Mouse (Mus musculus) heart, adult 2 months (tissue): ENCODE data around the gene Kirrel3. TPM values are rescaled to one million over a fixed set of nuclear protein-coding genes. Genes with fewer than 3 reads are reported as not detected.

Experiments used
- DNase-seq, 2 experiments: peaks; one replicate each; pipeline ENCODE4 v3.0.0; 2021
- H3K27ac ChIP-seq: fragments of 200-600 bp; 2 replicates; pipeline ENCODE4 v1.8.1; 2022
- H3K27me3 ChIP-seq: fragments of 200-500 bp; 2 replicates; pipeline ENCODE4 v1.6.1; 2012; ENCODE audit warnings: mild to moderate bottlenecking, low read length, inconsistent platforms, mixed read lengths; ENCODE audit not compliant: control insufficient read depth, insufficient read depth
- H3K36me3 ChIP-seq: fragments of 200-500 bp; 2 replicates; pipeline ENCODE4 v1.6.1; 2012; ENCODE audit warnings: low read length, inconsistent platforms; ENCODE audit not compliant: control insufficient read depth, insufficient read depth
- H3K4me1 ChIP-seq: fragments of 200-500 bp; 2 replicates; pipeline ENCODE4 v1.6.1; 2011; ENCODE audit warnings: low read length; ENCODE audit not compliant: control insufficient read depth, insufficient read depth
- H3K4me3 ChIP-seq: fragments of 200-600 bp; 2 replicates; pipeline ENCODE4 v1.8.1; 2022
- H3K79me2 ChIP-seq: fragments of 200-500 bp; replicated peaks from 2 replicates; pipeline ENCODE4 v1.6.1; 2012; ENCODE audit warnings: mild to moderate bottlenecking, inconsistent platforms, low read length, moderate library complexity, mixed read lengths; ENCODE audit not compliant: control insufficient read depth, insufficient read depth
- H3K9ac ChIP-seq: fragments of 200-500 bp; 2 replicates; pipeline ENCODE4 v1.6.1; 2012; ENCODE audit warnings: low read depth, mild to moderate bottlenecking, control low read depth, inconsistent platforms, low read length, mixed read lengths
- CTCF ChIP-seq: fragments of 200-600 bp; IDR thresholded peaks from 2 replicates; pipeline ENCODE4 v1.8.1; 2022; ENCODE audit warnings: antibody characterized with exemption, mild to moderate bottlenecking, moderate library complexity
- EP300 ChIP-seq: fragments of 200-500 bp; IDR thresholded peaks from 2 replicates; pipeline ENCODE4 v1.6.1; 2011; ENCODE audit warnings: low read depth, low read length, control low read depth; ENCODE audit not compliant: insufficient read depth
- POLR2A ChIP-seq: fragments of 200-500 bp; IDR thresholded peaks from 2 replicates; pipeline ENCODE4 v1.6.1; 2011; ENCODE audit warnings: mild to moderate bottlenecking, low read depth, low read length, control low read depth; ENCODE audit not compliant: insufficient read depth
- WGBS: fragments of 180-500 bp; shearing (Covaris S2); methylation state at CpG from one replicate; pipeline ENCODE4 v1.1.7; 2018; 5-methylcytosine and 5-hydroxymethylcytosine counted together
- intact Hi-C: fragments of 180-260 bp; cut with DNase I; formaldehyde crosslinking; loops from one replicate; pipeline ENCODE4 v1.15.1; 2025
- polyA plus RNA-seq: library from polyadenylated mRNA; depleted of rRNA; stranded (reverse); fragments of >200 nt; gene quantifications from 2 replicates; pipeline ENCODE4 v1.2.3, GENCODE M21; 2012
- total RNA-seq, 2 experiments: library from RNA; stranded (reverse); gene quantifications; 2 replicates each; pipeline ENCODE4 v1.2.3; 2021

Kirrel3 gene
- total and polyA plus RNA-seq, 3 experiments = 0.18 to 0.59 (median 0.57) TPM

DNA sequence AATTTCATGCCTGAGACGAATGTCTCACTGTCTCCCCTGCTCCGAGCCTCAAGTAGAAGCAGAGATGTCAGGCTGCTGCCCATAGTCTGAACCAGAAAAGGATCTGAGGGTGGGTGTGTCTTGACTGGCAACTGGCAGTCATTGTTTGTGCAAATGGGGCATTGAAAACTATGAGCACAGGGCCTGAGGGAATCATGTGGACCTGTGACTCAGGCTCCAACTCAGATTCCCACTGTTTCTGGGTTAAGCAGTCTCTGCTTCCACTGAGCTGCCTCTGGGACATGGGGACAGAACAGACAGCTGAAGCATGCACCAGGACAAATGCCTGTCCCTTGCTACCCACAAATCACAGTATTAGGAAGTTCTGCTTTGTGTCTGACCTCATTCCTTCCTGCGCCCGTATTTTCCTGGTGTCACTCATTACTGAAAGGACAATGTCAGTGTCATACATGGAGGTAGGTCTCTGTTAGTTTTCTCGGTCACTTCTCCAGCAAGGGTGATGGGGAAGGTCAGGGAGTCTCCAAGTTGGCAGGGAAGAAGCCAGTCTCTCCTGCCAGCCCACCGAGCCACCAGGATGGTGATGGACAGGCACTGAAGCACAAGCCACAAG lies 484.3 kb downstream of the Kirrel3 start:
- Histone ChIP-seq H3K27me3 (no peaks in the 10 kb centered on the region), H3K4me3 (no peak overlapping the region), H3K27ac (no peak overlapping the region), H3K36me3 (no peaks in the 10 kb centered on the region), H3K4me1 (peaks cover 3% of the 10 kb centered on the region), H3K9ac (no peak overlapping the region), H3K79me2 (no peaks in the 10 kb centered on the region)
- intact Hi-C loops = no loop called here
- WGBS = 68% methylated on average over 6 of the region's 6 CpGs
- DNase-seq = no peak
- no peak for TF ChIP-seq EP300
- no peak for TF ChIP-seq POLR2A
- no peak for TF ChIP-seq CTCF

DNA sequence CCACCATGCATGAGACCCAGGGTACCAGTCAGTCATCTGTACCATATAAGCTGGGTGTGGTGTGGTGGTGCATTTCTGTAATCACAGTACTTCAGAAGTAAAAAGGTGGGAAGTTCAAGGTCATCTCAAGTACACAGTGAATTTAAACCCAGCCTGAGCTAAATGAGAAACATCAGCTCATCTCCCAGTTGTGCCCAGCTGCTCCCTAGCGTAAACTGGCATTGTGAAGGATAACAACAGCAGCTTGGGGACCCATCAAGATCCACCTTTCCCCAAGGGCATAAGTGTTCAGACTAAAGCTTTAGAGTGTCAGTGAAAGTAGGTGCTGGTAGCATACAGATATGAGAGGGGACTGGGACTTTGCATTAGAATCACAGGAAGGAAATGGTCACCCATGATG lies 488.6 kb downstream of the Kirrel3 start:
- no peak overlapping the region for H3K4me3 ChIP-seq
- no peaks in the 10 kb centered on the region for H3K36me3 ChIP-seq
- H3K79me2 ChIP-seq = no peaks in the 10 kb centered on the region
- no peaks in the 10 kb centered on the region for H3K27me3 ChIP-seq
- H3K27ac ChIP-seq = no peak overlapping the region
- no peak for DNase-seq
- peaks cover 3% of the 10 kb centered on the region for H3K4me1 ChIP-seq
- H3K9ac ChIP-seq = no peak overlapping the region
- WGBS = 94% methylated on average over 1 of the region's 1 CpGs
- TF ChIP-seq EP300 = no peak
- TF ChIP-seq CTCF = no peak
- TF ChIP-seq POLR2A = no peak
- intact Hi-C loops = no loop called here

DNA sequence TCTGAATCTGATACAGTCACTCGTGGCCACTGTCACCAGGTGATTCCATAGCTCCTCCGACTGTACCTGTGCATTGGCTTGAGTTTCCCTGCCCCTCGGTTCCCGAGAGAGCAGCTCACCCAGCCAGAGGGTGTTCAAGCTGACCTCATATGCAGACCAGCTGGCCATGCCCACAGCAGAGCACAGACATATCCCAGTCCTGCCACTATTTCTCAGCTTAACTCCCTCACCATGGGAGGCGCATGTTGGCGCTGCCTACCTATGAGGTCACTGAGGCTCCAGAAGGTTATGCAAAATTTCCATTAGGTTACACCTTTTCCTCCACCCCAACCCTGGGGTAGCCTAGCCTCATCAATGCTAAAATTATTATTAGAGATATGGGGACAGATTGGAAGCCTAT lies 489.6 kb downstream of the Kirrel3 start:
- Histone ChIP-seq H3K79me2 (no peaks in the 10 kb centered on the region), H3K4me3 (no peak overlapping the region), H3K27me3 (no peaks in the 10 kb centered on the region), H3K27ac (no peak overlapping the region), H3K9ac (no peak overlapping the region), H3K4me1 (peaks cover 3% of the 10 kb centered on the region), H3K36me3 (no peaks in the 10 kb centered on the region)
- DNase-seq = no peak
- intact Hi-C loops = no loop called here
- TF ChIP-seq CTCF (no peak), EP300 (no peak), POLR2A (no peak)
- 95% methylated on average over 6 of the region's 6 CpGs for WGBS

DNA sequence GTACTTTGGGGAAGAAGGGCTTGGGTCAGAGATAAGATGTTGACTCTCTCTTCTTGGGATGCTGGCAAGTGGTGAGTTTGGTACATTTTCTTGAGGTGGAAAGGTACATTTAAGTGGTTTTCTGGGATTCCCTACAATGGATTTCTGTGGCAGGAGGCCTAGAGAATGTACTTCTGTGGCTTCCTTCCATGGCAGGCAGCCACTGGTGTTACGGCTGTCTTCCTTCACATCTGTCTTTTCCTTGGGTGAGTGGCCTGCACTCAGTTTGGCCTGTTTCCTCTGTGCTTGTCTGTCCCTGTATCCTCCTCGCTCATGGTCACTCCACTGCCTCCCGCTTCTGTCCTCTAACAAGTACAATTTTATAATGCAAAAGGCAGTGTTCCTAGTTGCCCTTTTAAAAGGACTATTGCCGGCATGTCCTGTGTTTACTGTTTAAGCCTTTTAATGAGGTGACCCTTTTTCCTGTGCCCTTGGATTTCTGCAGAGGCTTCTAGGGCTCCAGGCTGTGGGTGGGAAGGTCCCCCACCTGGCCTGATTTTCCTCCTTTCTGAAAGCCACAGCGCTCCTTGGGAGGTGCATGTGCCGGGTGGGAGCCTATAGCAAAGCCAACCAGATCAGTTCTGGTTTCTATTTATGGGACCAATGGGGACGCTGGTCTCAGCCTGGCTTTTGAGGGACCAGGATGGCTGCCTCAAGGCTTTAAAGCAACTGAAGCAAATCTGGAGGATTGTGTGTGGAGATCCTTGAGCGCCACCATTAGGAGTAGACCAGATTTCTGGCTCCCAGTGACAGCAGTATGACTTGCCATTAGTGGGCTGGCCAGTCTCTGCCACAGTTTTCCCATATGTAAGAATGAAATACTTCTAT lies 491.1 kb downstream of the Kirrel3 start:
- Histone ChIP-seq H3K27me3 (no peaks in the 10 kb centered on the region), H3K36me3 (no peaks in the 10 kb centered on the region), H3K27ac (no peak overlapping the region), H3K4me3 (no peak overlapping the region), H3K79me2 (no peaks in the 10 kb centered on the region), H3K9ac (no peak overlapping the region), H3K4me1 (peaks cover 1% of the 10 kb centered on the region)
- TF ChIP-seq CTCF = no peak
- TF ChIP-seq EP300 = no peak
- no peak for TF ChIP-seq POLR2A
- intact Hi-C loops = no loop called here
- no peak for DNase-seq
- WGBS = 57% methylated on average over 8 of the region's 8 CpGs

DNA sequence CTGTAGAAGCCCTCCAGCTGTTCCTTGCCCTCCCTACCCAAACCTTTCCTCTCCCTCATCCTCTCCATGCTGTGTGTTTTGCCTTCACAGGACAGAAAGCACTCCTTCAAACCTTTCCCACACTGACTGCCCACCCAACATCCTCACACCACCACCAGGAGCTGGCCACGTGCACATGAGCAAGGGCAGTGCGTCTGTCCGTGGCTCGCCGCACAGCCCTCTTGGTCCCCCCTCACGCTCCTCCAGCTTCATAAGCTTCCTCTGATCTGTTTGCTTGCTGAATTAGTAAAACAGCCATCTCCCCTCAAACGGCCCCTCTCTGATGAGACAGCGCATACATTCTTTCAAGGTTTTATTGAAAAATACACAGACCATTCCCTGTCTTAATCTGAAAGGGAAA lies 492.0 kb downstream of the Kirrel3 start:
- Histone ChIP-seq H3K4me3 (no peak overlapping the region), H3K27ac (no peak overlapping the region), H3K79me2 (no peaks in the 10 kb centered on the region), H3K27me3 (no peaks in the 10 kb centered on the region), H3K4me1 (no peaks in the 10 kb centered on the region; the same call in 1 of the 2 replicates), H3K36me3 (no peaks in the 10 kb centered on the region), H3K9ac (no peak overlapping the region)
- no peak for DNase-seq
- intact Hi-C loops = no loop called here
- 91% methylated on average over 8 of the region's 8 CpGs for WGBS
- TF ChIP-seq CTCF (no peak), POLR2A (no peak), EP300 (no peak)

DNA sequence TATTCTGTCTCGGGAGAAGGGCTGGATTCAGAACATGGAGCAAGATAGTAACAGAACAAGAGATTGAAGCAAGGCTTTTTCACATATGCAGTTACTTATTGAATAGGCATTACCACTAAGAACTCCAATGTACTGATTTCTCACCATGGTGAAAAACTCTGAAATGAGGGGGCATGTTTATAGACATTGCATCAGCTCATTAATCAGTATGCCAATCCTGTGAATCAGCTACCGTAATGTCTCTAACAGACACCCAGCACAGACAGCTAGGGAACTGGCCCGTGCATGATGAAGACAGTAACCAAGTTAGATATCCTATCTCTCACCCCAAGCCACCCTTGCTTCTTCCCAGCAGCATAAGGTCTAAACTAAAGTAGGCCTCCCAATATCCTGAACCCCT lies 492.5 kb downstream of the Kirrel3 start:
- no peak overlapping the region for H3K4me3 ChIP-seq
- TF ChIP-seq EP300 = no peak
- no peak for TF ChIP-seq POLR2A
- no peaks in the 10 kb centered on the region; the same call in 1 of the 2 replicates for H3K4me1 ChIP-seq
- WGBS = 90% methylated on average over 3 of the region's 3 CpGs
- H3K79me2 ChIP-seq = no peaks in the 10 kb centered on the region
- H3K9ac ChIP-seq = no peak overlapping the region
- H3K27me3 ChIP-seq = no peaks in the 10 kb centered on the region
- no peaks in the 10 kb centered on the region for H3K36me3 ChIP-seq
- DNase-seq = no peak
- H3K27ac ChIP-seq = no peak overlapping the region
- intact Hi-C loops = no loop called here
